Mouse (Mus musculus) v-Abl transformed pro-B cells (cell line): ENCODE results near the gene Tmem240.

Experiments
- in situ Hi-C, 2 experiments: fragments of 400-800 bp; cut with MboI; formaldehyde crosslinking; loops; one replicate each; pipeline ENCODE4 v1.15.1; 2025; ENCODE audit not compliant: unreplicated experiment in 2 of 2

Tmem240 gene

GRCm38 (mm10) chr4:155734350-155734941 lies at the start of gene Tmem240:
TSS of gene Tmem240 (plus strand) at chr4:155734800.
- in situ Hi-C loops = no loop called here

- in situ Hi-C loops = loop anchor here in 1 of 2 experiments (25.0 kb wide), 1 partner anchor 600 kb away; the partner anchor contains the start of genes Morn1 and Rer1
These were observed 46.8 kb upstream of the Tmem240 start for GRCm38 (mm10) chr4:155687764-155688163.

GRCm38 (mm10) chr4:155690571-155691375 lies 43.8 kb upstream of the Tmem240 start:
- in situ Hi-C loops = loop anchor here (10.0 to 25.0 kb wide), 4 partner anchors 64 to 603 kb away; partner anchors contain the start of genes Morn1 (in 1 of the 2) and Rer1 (in 1 of the 2)

GRCm38 (mm10) chr4:155692421-155692820 lies 42.2 kb upstream of the Tmem240 start:
- in situ Hi-C loops = loop anchor here (10.0 to 25.0 kb wide), 4 partner anchors 62 to 605 kb away; partner anchors contain the start of genes Morn1 (in 1 of the 2) and Rer1 (in 1 of the 2)

GRCm38 (mm10) chr4:155694111-155694481 lies 40.5 kb upstream of the Tmem240 start, which contains the start of gene Fndc10:
TSS of gene Fndc10 (plus strand) at chr4:155694342.
- in situ Hi-C loops = loop anchor here (10.0 to 25.0 kb wide), 4 partner anchors 61 to 607 kb away; partner anchors contain the start of genes Morn1 (in 1 of the 2) and Rer1 (in 1 of the 2)

- in situ Hi-C loops = loop anchor here (5.0 to 25.0 kb wide), 6 partner anchors 37 to 607 kb away; partner anchors contain the start of genes Morn1 (in 1 of the 2) and Rer1 (in 1 of the 2)
These were observed 39.9 kb upstream of the Tmem240 start for GRCm38 (mm10) chr4:155694482-155695401.

- in situ Hi-C loops = loop anchor here (5.0 to 25.0 kb wide), 6 partner anchors 38 to 608 kb away; partner anchors contain the start of genes Morn1 (in 1 of the 2) and Rer1 (in 1 of the 2)
These were observed 39.0 kb upstream of the Tmem240 start for GRCm38 (mm10) chr4:155695531-155696062.

- in situ Hi-C loops = loop anchor here (5.0 to 25.0 kb wide), 6 partner anchors 39 to 609 kb away; partner anchors contain the start of genes Morn1 (in 1 of the 2) and Rer1 (in 1 of the 2)
These were observed 38.0 kb upstream of the Tmem240 start for GRCm38 (mm10) chr4:155696261-155697255.

- in situ Hi-C loops = no loop called here
These were observed 34.2 kb upstream of the Tmem240 start for GRCm38 (mm10) chr4:155700425-155700824.

GRCm38 (mm10) chr4:155703425-155703929 lies 31.1 kb upstream of the Tmem240 start:
- in situ Hi-C loops = no loop called here

GRCm38 (mm10) chr4:155704721-155705591 lies 29.6 kb upstream of the Tmem240 start, which contains the start of gene Ssu72:
TSS of gene Ssu72 (plus strand) at chr4:155704800.
- in situ Hi-C loops = no loop called here

GRCm38 (mm10) chr4:155705592-155705929 lies 29.0 kb upstream of the Tmem240 start:
- in situ Hi-C loops = no loop called here

GRCm38 (mm10) chr4:155708582-155708981 lies 26.0 kb upstream of the Tmem240 start:
- in situ Hi-C loops = no loop called here

- in situ Hi-C loops = no loop called here
These were observed 25.6 kb upstream of the Tmem240 start for GRCm38 (mm10) chr4:155708988-155709387.

GRCm38 (mm10) chr4:155710521-155711252 lies 23.9 kb upstream of the Tmem240 start:
- in situ Hi-C loops = no loop called here

- in situ Hi-C loops = no loop called here
These were observed 12.9 kb upstream of the Tmem240 start for GRCm38 (mm10) chr4:155721668-155722083.

- in situ Hi-C loops = no loop called here
These were observed 6.6 kb upstream of the Tmem240 start for GRCm38 (mm10) chr4:155727993-155728392.
